Mouse (Mus musculus) G1E (cell line): ENCODE data around the gene Dhx15.

Source experiments
- CTCF ChIP-seq: IDR thresholded peaks from 2 replicates; pipeline ENCODE4 v1.5.1; 2012; ENCODE audit warnings: low read depth, low read length, inconsistent platforms, mixed read lengths
- GATA2 ChIP-seq: IDR thresholded peaks from 2 replicates; pipeline ENCODE4 v1.6.1; 2012; ENCODE audit warnings: low read depth, low read length, inconsistent platforms, borderline replicate concordance
- POLR2AphosphoS5 ChIP-seq: IDR thresholded peaks from 2 replicates; pipeline ENCODE4 v1.6.1; 2012; ENCODE audit warnings: low read depth, low read length, inconsistent platforms; ENCODE audit not compliant: insufficient replicate concordance

DNA sequence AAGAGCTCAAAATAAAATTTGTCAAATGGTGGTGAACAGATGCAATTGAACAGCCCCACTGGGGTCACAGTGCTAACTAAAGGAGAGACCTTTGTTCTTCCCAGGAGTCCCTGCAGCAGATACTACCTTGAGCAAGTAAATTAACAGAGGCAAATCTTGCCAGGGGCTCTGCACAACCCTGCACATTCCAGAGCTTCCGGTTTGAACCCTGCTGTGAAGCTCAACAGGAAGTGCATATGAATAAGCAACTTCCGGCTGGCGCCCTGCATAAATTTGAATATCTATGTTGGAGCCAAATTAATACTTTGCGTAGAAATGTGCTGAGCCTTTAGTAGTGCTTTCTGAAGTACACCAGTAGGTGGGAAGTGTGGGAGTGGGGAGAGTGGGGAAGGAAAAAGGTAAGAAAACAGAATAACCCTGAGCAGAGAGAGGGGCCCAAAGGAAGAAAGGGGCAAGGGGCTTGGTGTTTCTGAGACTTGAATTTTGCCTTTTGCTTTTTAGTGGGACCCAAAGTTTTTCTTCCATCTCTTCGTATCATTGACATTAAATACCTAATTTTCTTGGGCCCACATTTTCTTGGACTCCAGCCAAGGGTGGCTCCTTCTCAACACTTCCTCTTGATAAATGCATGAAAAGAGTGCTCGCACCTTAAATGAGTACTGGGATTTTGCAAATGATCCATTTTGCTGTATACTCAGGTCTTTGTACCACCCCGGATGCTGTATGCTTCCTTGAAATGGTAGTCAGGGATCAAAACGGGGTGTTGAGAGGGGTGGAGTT, 47.8 kb upstream of the Dhx15 start:
- no peak for TF ChIP-seq GATA2
- no peak for TF ChIP-seq CTCF
- TF ChIP-seq POLR2AphosphoS5 = no peak
